Mouse (Mus musculus) cerebellum, adult 2 months (tissue): ENCODE data around the gene Actg1. TPM values are rescaled to one million over a fixed set of nuclear protein-coding genes. Genes with fewer than 3 reads are reported as not detected.

Experiments
- DNase-seq, 2 experiments: peaks; one replicate each; pipeline ENCODE4 v3.0.0; 2021
- H3K27ac ChIP-seq: fragments of 200-500 bp; 2 replicates; pipeline ENCODE4 v1.5.1; 2012; ENCODE audit warnings: low read length, control low read depth, inconsistent platforms; ENCODE audit not compliant: insufficient read depth
- H3K27me3 ChIP-seq: fragments of 200-500 bp; 2 replicates; pipeline ENCODE4 v1.6.1; 2012; ENCODE audit warnings: inconsistent platforms, mild to moderate bottlenecking, low read length, moderate library complexity; ENCODE audit not compliant: control insufficient read depth, insufficient read depth
- H3K4me1 ChIP-seq: fragments of 200-500 bp; 2 replicates; pipeline ENCODE4 v1.6.1; 2011; ENCODE audit warnings: low read length; ENCODE audit not compliant: control insufficient read depth, insufficient read depth
- H3K4me3 ChIP-seq: fragments of 200-500 bp; replicated peaks from 2 replicates; pipeline ENCODE3; 2011; ENCODE audit warnings: mild to moderate bottlenecking, low read depth, low read length, control low read depth; ENCODE audit not compliant: insufficient read depth
- CTCF ChIP-seq: fragments of 200-500 bp; IDR thresholded peaks from 2 replicates; pipeline ENCODE4 v1.5.1; 2011; ENCODE audit warnings: low read depth, mild to moderate bottlenecking, control low read depth, low read length, moderate library complexity, borderline replicate concordance; ENCODE audit not compliant: insufficient read depth
- POLR2A ChIP-seq: fragments of 200-500 bp; IDR thresholded peaks from 2 replicates; pipeline ENCODE4 v1.6.1; 2011; ENCODE audit warnings: low read length, control low read depth, borderline replicate concordance; ENCODE audit not compliant: insufficient read depth
- WGBS: fragments of 180-500 bp; shearing (Covaris S2); methylation state at CpG from one replicate; pipeline ENCODE4 v1.1.7; 2018; 5-methylcytosine and 5-hydroxymethylcytosine counted together
- polyA plus RNA-seq: library from polyadenylated mRNA; depleted of rRNA; stranded (reverse); fragments of >200 nt; gene quantifications from 2 replicates; pipeline ENCODE4 v1.2.3, GENCODE M21; 2012

The Actg1 gene
- polyA plus RNA-seq, 1 experiment = 834 TPM

DNA sequence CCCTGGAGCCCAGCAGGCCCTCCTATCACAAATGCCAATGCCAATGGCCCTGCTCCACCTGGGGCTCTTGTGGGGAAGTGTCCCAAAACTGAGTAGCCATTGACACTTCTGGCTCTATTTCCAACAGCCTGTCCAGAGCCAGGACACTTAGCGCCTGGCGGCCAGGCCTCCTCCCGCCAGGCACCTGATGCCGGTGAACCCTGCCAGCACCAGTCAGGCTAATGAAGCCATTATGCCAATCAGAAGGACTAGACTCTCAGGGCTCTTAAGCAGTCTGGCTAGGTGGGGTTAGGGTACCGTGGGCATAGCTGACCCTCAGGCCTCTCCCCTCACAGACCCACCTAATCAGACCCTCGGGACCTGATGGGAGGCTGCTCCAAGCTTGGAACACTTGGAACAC lies 11.0 kb upstream of the Actg1 start:
- 5% methylated on average over 6 of the region's 6 CpGs for WGBS
- peak; percentile 53 to 66 for DNase-seq
- H3K4me1 ChIP-seq = peaks cover 19% of the 10 kb centered on the region
- no peak overlapping the region for H3K27ac ChIP-seq
- H3K4me3 ChIP-seq = no peak overlapping the region
- no peak for TF ChIP-seq CTCF
- TF ChIP-seq POLR2A = no peak
- H3K27me3 ChIP-seq = no peaks in the 10 kb centered on the region

DNA sequence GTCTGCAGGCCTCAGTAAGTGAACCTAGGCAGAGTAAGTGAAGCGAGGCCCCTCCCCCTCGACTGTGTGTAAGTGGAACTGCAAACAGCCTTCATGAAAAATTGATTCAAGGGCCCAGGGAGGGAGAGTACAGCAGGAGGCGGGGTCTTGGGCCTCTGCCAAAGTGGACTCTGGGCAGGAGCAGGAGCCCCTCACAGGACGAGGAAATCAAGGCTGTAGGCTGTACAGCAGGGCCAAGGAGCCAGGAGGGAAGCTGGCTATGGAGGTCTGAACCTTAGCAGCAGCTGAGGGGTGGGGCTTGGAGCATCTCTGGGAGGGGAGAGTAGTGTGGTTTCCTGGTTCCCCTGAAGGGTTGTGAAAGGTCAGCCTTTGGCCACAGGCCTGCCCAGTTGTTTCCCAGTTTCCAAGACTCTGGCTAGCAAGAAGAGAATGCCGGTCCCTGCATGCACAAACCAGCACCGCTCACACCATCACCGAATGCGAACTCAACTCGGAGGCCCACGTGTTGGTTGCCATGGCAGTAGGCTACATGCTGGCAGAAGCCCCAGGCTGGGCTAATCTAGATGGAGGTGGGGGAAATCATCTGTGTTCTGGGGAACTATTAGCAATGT lies 9.6 kb upstream of the Actg1 start:
- H3K4me1 ChIP-seq = peaks cover 20% of the 10 kb centered on the region
- no peak for DNase-seq
- TF ChIP-seq CTCF = no peak
- TF ChIP-seq POLR2A = no peak
- no peak overlapping the region for H3K4me3 ChIP-seq
- WGBS = 41% methylated on average over 10 of the region's 10 CpGs
- H3K27me3 ChIP-seq = no peaks in the 10 kb centered on the region
- H3K27ac ChIP-seq = no peak overlapping the region

- Histone ChIP-seq H3K27ac (no peak overlapping the region), H3K27me3 (no peaks in the 10 kb centered on the region), H3K4me1 (peaks cover 23% of the 10 kb centered on the region), H3K4me3 (no peak overlapping the region)
- 96% methylated on average over 4 of the region's 4 CpGs for WGBS
- no peak for DNase-seq
- TF ChIP-seq CTCF = no peak
- TF ChIP-seq POLR2A = no peak
These were observed 8.6 kb upstream of the Actg1 start for GRCm38 (mm10) chr11:120356900-120357299.

GRCm38 (mm10) chr11:120356319-120356840 lies 8.0 kb upstream of the Actg1 start:
- no peak overlapping the region for H3K27ac ChIP-seq
- no peak for DNase-seq
- no peak overlapping the region for H3K4me3 ChIP-seq

DNA sequence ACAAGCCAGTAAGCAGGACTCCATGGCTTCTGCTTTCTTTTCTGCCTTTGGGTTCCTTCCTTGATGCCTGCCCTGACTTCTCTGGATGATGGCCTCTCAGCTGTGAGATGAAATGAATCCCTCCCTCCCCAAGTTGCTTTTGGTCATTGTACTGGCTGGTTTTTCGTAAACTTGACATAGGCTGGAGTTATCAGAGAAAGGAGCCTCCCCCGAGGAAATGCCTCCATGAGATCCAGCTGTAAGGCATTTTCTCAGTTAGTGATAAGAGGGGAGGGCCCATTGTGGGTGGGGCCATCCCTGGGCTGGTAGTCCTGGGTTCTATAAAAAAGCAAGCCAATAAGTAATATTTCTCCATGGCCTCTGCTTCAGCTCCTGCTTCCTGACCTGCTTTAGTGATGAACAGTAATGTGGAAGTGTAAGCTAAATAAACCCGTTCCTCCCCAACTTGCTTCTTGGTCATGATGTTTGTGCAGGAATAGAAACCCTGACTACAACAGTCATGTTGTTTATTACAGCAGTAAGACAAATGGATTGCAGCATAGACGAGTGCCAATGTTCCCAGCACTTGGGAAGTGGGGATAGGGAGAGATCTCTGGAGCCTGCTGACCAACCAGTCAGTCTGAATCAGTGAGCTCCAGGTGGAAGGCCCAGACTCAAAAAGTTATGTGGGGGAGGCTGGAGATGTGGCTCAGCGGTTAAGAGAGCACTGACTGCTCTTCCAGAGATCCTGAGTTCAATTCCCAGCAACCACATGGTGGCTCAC lies 7.1 kb upstream of the Actg1 start:
- TF ChIP-seq CTCF = no peak
- no peak for TF ChIP-seq POLR2A
- Histone ChIP-seq H3K27me3 (no peaks in the 10 kb centered on the region), H3K4me1 (peaks cover 19% of the 10 kb centered on the region), H3K27ac (no peak overlapping the region), H3K4me3 (no peak overlapping the region)
- DNase-seq = no peak
- 94% methylated on average over 5 of the region's 5 CpGs for WGBS

More at GRCm38 (mm10) chr11:120356319-120356840, 8.0 kb upstream of the Actg1 start:
- WGBS = 87% methylated on average over 15 of the region's 15 CpGs
- TF ChIP-seq CTCF (no peak), POLR2A (no peak)
- H3K4me1 ChIP-seq = peaks cover 23% of the 10 kb centered on the region
- H3K27me3 ChIP-seq = no peaks in the 10 kb centered on the region

DNA sequence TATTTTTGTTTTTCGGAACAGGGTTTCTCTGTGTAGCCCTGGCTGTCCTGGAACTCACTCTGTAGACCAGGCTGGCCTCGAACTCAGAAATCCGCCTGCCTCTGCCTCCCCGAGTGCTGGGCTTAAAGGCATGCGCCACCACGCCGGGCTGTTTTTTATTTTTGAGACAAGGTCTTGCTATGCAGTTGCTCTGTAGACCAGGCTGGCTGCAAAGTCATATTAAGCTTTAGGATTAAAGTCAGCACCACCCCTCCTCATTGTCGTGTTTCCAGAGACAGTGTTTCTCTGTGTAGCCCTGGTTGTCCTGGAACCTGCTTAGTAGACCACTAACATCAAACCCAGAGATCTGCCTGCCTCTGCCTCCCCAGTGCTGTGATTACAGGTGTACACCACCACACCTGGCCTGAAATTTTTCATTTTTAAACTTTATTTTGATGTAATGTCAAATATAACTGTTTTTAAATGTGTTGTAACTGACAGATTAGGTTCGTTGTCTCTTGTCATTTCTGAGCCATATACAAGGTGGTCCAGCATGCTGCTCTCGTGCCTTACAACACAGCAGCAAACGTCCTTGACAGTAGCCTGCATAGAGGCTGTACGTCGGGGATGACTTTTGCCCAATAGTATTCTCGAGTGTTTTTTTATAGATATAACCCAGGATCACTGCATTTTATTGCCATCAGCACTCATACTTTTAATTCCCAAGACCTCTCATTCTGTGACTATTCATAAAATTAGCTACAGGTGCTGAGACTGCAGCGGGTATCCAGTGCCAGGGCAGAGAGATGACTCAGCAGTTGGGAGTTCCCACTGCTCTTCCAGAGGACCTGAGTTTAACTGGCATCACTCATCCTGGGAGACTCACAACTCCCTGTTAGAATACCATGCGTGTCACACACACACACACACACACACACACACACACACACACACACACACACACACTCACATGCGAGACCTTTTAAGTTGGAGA lies 6.2 kb upstream of the Actg1 start:
- no peak for DNase-seq
- no peak for TF ChIP-seq POLR2A
- TF ChIP-seq CTCF = no peak
- Histone ChIP-seq H3K27me3 (no peaks in the 10 kb centered on the region), H3K4me1 (peaks cover 11% of the 10 kb centered on the region), H3K27ac (no peak overlapping the region), H3K4me3 (no peak overlapping the region)
- 90% methylated on average over 17 of the region's 17 CpGs for WGBS

DNA sequence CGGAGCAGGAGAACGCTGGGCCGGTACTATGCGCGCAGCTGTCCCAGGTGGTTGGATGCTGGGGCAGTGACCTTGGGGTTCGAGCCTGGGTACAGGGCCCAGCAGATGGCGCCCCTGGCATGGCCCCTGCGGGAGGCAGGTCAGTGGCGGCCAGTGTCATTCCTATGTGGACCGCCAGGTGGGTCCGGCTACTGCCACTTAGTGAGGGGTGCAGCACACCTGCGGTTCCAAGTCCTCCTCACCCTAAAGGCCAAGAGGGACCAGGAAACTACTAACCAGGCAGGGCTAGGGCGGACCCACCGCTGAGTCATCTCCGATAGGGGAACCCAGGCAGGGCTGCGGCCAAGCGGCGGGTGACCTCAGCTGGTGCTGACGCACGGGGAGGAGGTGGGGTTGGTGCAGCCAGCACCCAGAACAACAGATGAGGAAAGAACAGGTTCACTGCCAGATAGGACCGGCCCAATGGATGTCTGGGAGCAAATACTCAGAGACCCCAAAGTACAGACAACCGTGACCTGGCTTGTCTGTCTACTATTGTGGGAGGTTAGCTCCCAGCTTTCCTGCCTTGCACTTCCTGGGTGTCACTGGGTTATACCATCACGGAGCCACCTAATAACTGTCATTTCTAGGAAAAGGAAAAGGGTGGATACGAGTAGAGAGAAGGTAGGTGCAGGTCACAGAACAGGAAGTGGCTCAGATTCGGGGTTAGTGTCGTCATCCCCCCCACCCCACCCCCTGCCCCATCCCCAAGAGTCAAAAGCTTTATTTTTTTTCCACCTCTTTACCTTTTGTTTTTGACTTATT lies 5.4 kb upstream of the Actg1 start:
- peak; percentile 56 to 71 for DNase-seq
- no peak overlapping the region for H3K27ac ChIP-seq
- TF ChIP-seq POLR2A (no peak), CTCF (peak; percentile 41)
- H3K27me3 ChIP-seq = no peaks in the 10 kb centered on the region
- WGBS = 40% methylated on average over 26 of the region's 26 CpGs
- H3K4me1 ChIP-seq = peaks cover 13% of the 10 kb centered on the region
- no peak overlapping the region for H3K4me3 ChIP-seq
